7 mouse cellular contexts compared by ENCODE assay signal in genomic region chr3:27371276-27371621, GRCm38 (mm10). TPM values are rescaled to one million over a fixed set of nuclear protein-coding genes. Genes with fewer than 3 reads are reported as not detected.
DNase-seq lines count a peak whose midpoint lies in the region; ATAC-seq and TF ChIP-seq lines count a peak whose summit lies in the region.

Gene Ghsr, plus strand, starts transcription at chr3:27371351.

- H3K9me3 ChIP-seq in lung, embryonic 14.5 days (ENCODE audit: low read depth, low read length) = no peaks in the 10 kb centered on the region
- H3K9me3 ChIP-seq in forebrain, embryonic 12.5 days = no peaks in the 10 kb centered on the region
- no peaks in the 10 kb centered on the region for H3K9me3 ChIP-seq in limb, embryonic 10.5 days (replicated peaks)

- H3K9ac ChIP-seq in lung, embryonic 14.5 days = no peak within 1 kb of the TSS
- H3K9ac ChIP-seq in forebrain, embryonic 12.5 days = no peak within 1 kb of the TSS

- no peak for TF ChIP-seq POLR2A in small intestine, adult 2 months (IDR thresholded peaks at IDR 0.05; ENCODE audit: low read depth, low read length)

- TF ChIP-seq CTCF in lung, embryonic 14.5 days (IDR thresholded peaks at IDR 0.05; ENCODE audit: low read depth) = no peak
- no peak for TF ChIP-seq CTCF in small intestine, adult 2 months (IDR thresholded peaks at IDR 0.05; ENCODE audit: extremely low read depth, insufficient read length, insufficient replicate concordance, low read depth, low read length)

- H3K27me3 ChIP-seq in lung, embryonic 14.5 days (ENCODE audit: insufficient read depth, low read length) = peaks cover 42% of the 10 kb centered on the region
- H3K27me3 ChIP-seq in forebrain, embryonic 12.5 days = peaks cover 62% of the 10 kb centered on the region
- H3K27me3 ChIP-seq in limb, embryonic 10.5 days (ENCODE audit: low read depth, poor library complexity, severe bottlenecking) = peaks cover 57% of the 10 kb centered on the region
- peaks cover 26% of the 10 kb centered on the region for H3K27me3 ChIP-seq in small intestine, adult 2 months (ENCODE audit: control insufficient read depth, insufficient read depth, low read length)

- DNase-seq in lung, embryonic 14.5 days = no peak
- DNase-seq in lung, postnatal 25 days (ENCODE audit: low spot score) = no peak
- DNase-seq in limb, embryonic 10.5 days (ENCODE audit: low spot score) = no peak
- no peak for DNase-seq in yolk sac, embryonic 10.5 days (ENCODE audit: low spot score)
- DNase-seq in cerebellum, postnatal 25 days = no peak

- ATAC-seq in lung, embryonic 14.5 days (ENCODE audit: insufficient read depth) = no peak
- ATAC-seq in forebrain, embryonic 12.5 days (ENCODE audit: low FRiP score) = no peak

- H3K36me3 ChIP-seq in lung, embryonic 14.5 days (ENCODE audit: insufficient read depth) = no peaks in the 10 kb centered on the region
- H3K36me3 ChIP-seq in forebrain, embryonic 12.5 days (replicated peaks) = no peaks in the 10 kb centered on the region
- no peaks in the 10 kb centered on the region for H3K36me3 ChIP-seq in limb, embryonic 10.5 days
- no peaks in the 10 kb centered on the region for H3K36me3 ChIP-seq in small intestine, adult 2 months (ENCODE audit: control insufficient read depth, insufficient read depth, low read length)

- no peak within 1 kb of the TSS for H3K27ac ChIP-seq in lung, embryonic 14.5 days (ENCODE audit: low read depth)
- H3K27ac ChIP-seq in forebrain, embryonic 12.5 days = no peak within 1 kb of the TSS
- H3K27ac ChIP-seq in limb, embryonic 10.5 days = no peak within 1 kb of the TSS
- H3K27ac ChIP-seq in small intestine, adult 2 months (ENCODE audit: insufficient read depth, low read depth, low read length) = no peak within 1 kb of the TSS

- 1% methylated on average over 18 of the region's 19 CpGs for WGBS in lung, embryonic 14.5 days
- WGBS in forebrain, embryonic 12.5 days = under 1% methylated on average over 17 of the region's 19 CpGs
- 1% methylated on average over 17 of the region's 19 CpGs for WGBS in limb, embryonic 10.5 days
- 5% methylated on average over 19 of the region's 19 CpGs for WGBS in small intestine, adult 2 months

- H3K4me1 ChIP-seq in lung, embryonic 14.5 days (ENCODE audit: insufficient read depth) = no peaks in the 10 kb centered on the region
- peaks cover 16% of the 10 kb centered on the region for H3K4me1 ChIP-seq in forebrain, embryonic 12.5 days
- H3K4me1 ChIP-seq in limb, embryonic 10.5 days = peaks cover 13% of the 10 kb centered on the region
- peaks cover 3% of the 10 kb centered on the region; the same call in 1 of the 2 replicates for H3K4me1 ChIP-seq in small intestine, adult 2 months (ENCODE audit: control insufficient read depth, insufficient read depth, insufficient read length, low read length)

- peak within 1 kb of the TSS; percentile 47 for H3K4me2 ChIP-seq in lung, embryonic 14.5 days
- peak within 1 kb of the TSS; percentile 68 for H3K4me2 ChIP-seq in forebrain, embryonic 12.5 days

- peak within 1 kb of the TSS; percentile 25 for H3K4me3 ChIP-seq in lung, embryonic 14.5 days (ENCODE audit: low read depth, low read length)
- H3K4me3 ChIP-seq in forebrain, embryonic 12.5 days (replicated peaks) = peak within 1 kb of the TSS; percentile 39
- peak within 1 kb of the TSS; percentile 33 for H3K4me3 ChIP-seq in limb, embryonic 10.5 days
- peak within 1 kb of the TSS; percentile 18 for H3K4me3 ChIP-seq in small intestine, adult 2 months (ENCODE audit: low read depth, low read length)

RNA-seq across cellular contexts. Expression of gene Ghsr, which starts in this region (rescaled TPM):
- not detected in 2 replicates for polyA plus RNA-seq in lung, embryonic 14.5 days (2014; fragmentation: Nextera tagmentation; extraction: Ambion mirVana)
- 0.04 TPM in 1 of 2 replicates, not detected in the other for polyA plus RNA-seq in forebrain, embryonic 12.5 days (2016; fragmentation: Nextera tagmentation; extraction: Ambion mirVana)
- not detected in 2 replicates for polyA plus RNA-seq in limb, embryonic 10.5 days (2016; fragmentation: Nextera tagmentation; extraction: Ambion mirVana)
- polyA plus RNA-seq in small intestine, adult 2 months (2012; rRNA removed) = 0.03 TPM in 1 of 2 replicates, not detected in the other
